Mouse (Mus musculus): ENCODE data around the gene Cdk4.

GRCm38 (mm10) chr10:127056490-127056889, 6.8 kb upstream of the Cdk4 start:
- no peak for TF ChIP-seq CTCF (IDR thresholded peaks at IDR 0.05; ENCODE audit: low read depth)
- no peak for TF ChIP-seq EP300 (IDR thresholded peaks at IDR 0.05; ENCODE audit: low read depth)

All from heart, postnatal 0 days (tissue).